Mouse (Mus musculus) midbrain, embryonic 13.5 days (tissue): ENCODE results near the gene Serpina3a. TPM values are rescaled to one million over a fixed set of nuclear protein-coding genes. Genes with fewer than 3 reads are reported as not detected.

Source experiments
- ATAC-seq: fragments of 200-750 bp; cut with Nextera tagmentation; 2 replicates; pipeline ENCODE4 v1.8.0; 2017; ENCODE audit warnings: mild to moderate bottlenecking, moderate TSS enrichment, moderate library complexity
- H3K27ac ChIP-seq: fragments of 300-500 bp; sonication (generic); 2 replicates; pipeline ENCODE4 v1.5.1; 2015; ENCODE audit warnings: inconsistent platforms, mild to moderate bottlenecking, moderate library complexity
- H3K27me3 ChIP-seq: fragments of 300-500 bp; sonication (generic); 2 replicates; pipeline ENCODE4 v1.6.1; 2015; ENCODE audit warnings: mild to moderate bottlenecking, inconsistent platforms
- H3K36me3 ChIP-seq: fragments of 300-500 bp; sonication (generic); 2 replicates; pipeline ENCODE4 v1.6.1; 2015; ENCODE audit warnings: mild to moderate bottlenecking, inconsistent platforms
- H3K4me1 ChIP-seq: fragments of 300-500 bp; sonication (generic); replicated peaks from 2 replicates; pipeline ENCODE4 v1.6.1; 2015; ENCODE audit warnings: inconsistent platforms
- H3K4me2 ChIP-seq: fragments of 300-500 bp; sonication (generic); replicated peaks from 2 replicates; pipeline ENCODE4 v1.6.1; 2015; ENCODE audit warnings: moderate library complexity, mild to moderate bottlenecking, inconsistent platforms
- H3K4me3 ChIP-seq: fragments of 300-500 bp; sonication (generic); replicated peaks from 2 replicates; pipeline ENCODE4 v1.5.1; 2015; ENCODE audit warnings: mild to moderate bottlenecking, inconsistent platforms
- H3K9ac ChIP-seq: fragments of 300-500 bp; sonication (generic); replicated peaks from 2 replicates; pipeline ENCODE4 v1.6.1; 2015; ENCODE audit warnings: mild to moderate bottlenecking, inconsistent platforms
- H3K9me3 ChIP-seq: fragments of 300-500 bp; sonication (generic); 2 replicates; pipeline ENCODE4 v1.6.1; 2016; ENCODE audit warnings: mild to moderate bottlenecking, inconsistent platforms
- WGBS: fragments of 180-500 bp; shearing (Covaris S2); methylation state at CpG from one replicate; pipeline ENCODE4 v1.1.7; 2015; 5-methylcytosine and 5-hydroxymethylcytosine counted together
- polyA plus RNA-seq: library from polyadenylated mRNA; unstranded; fragments of >200 nt; fragmentation: Nextera tagmentation; extraction: Ambion mirVana; gene quantifications from 2 replicates; pipeline ENCODE4 v1.2.1, GENCODE M21; 2015

Serpina3a gene
- polyA plus RNA-seq, 1 experiment from 2014 or later = not detected

- H3K4me2 ChIP-seq = no peak overlapping the region
- H3K9ac ChIP-seq = no peak overlapping the region
- H3K9me3 ChIP-seq = no peaks in the 10 kb centered on the region
- no peak for ATAC-seq
- H3K36me3 ChIP-seq = no peaks in the 10 kb centered on the region
- H3K27ac ChIP-seq = no peak overlapping the region
- H3K27me3 ChIP-seq = no peaks in the 10 kb centered on the region
- WGBS = 77% methylated on average over 2 of the region's 2 CpGs
- no peak overlapping the region for H3K4me3 ChIP-seq
- no peaks in the 10 kb centered on the region for H3K4me1 ChIP-seq
Observed at GRCm38 (mm10) chr12:104108507-104108906, 4.0 kb upstream of the Serpina3a start.

GRCm38 (mm10) chr12:104114921-104115579 is 2.5 kb downstream of the Serpina3a start:
- Histone ChIP-seq H3K27me3 (no peaks in the 10 kb centered on the region), H3K4me1 (no peaks in the 10 kb centered on the region), H3K36me3 (no peaks in the 10 kb centered on the region), H3K4me2 (no peak overlapping the region), H3K9ac (no peak overlapping the region), H3K27ac (no peak overlapping the region), H3K9me3 (no peaks in the 10 kb centered on the region), H3K4me3 (no peak overlapping the region)
- ATAC-seq = no peak
- WGBS = 63% methylated on average over 3 of the region's 3 CpGs

GRCm38 (mm10) chr12:104123097-104123496 is 10.6 kb downstream of the Serpina3a start:
- 86% methylated on average over 1 of the region's 1 CpGs for WGBS
- Histone ChIP-seq H3K4me3 (no peak overlapping the region), H3K36me3 (no peaks in the 10 kb centered on the region), H3K4me1 (no peaks in the 10 kb centered on the region), H3K27ac (no peak overlapping the region), H3K27me3 (no peaks in the 10 kb centered on the region), H3K9ac (no peak overlapping the region), H3K4me2 (no peak overlapping the region), H3K9me3 (no peaks in the 10 kb centered on the region)
- ATAC-seq = no peak

GRCm38 (mm10) chr12:104123996-104124395 is 11.5 kb downstream of the Serpina3a start:
- H3K9me3 ChIP-seq = no peaks in the 10 kb centered on the region
- no peak overlapping the region for H3K9ac ChIP-seq
- no peaks in the 10 kb centered on the region for H3K4me1 ChIP-seq
- WGBS = 76% methylated on average over 2 of the region's 2 CpGs
- H3K27ac ChIP-seq = no peak overlapping the region
- no peaks in the 10 kb centered on the region for H3K36me3 ChIP-seq
- H3K4me3 ChIP-seq = no peak overlapping the region
- no peak for ATAC-seq
- no peaks in the 10 kb centered on the region for H3K27me3 ChIP-seq
- H3K4me2 ChIP-seq = no peak overlapping the region

GRCm38 (mm10) chr12:104125021-104125560 is 12.6 kb downstream of the Serpina3a start:
- WGBS = 90% methylated on average over 5 of the region's 5 CpGs
- no peak overlapping the region for H3K27ac ChIP-seq
- H3K4me2 ChIP-seq = no peak overlapping the region
- no peaks in the 10 kb centered on the region for H3K36me3 ChIP-seq
- H3K27me3 ChIP-seq = no peaks in the 10 kb centered on the region
- H3K9ac ChIP-seq = no peak overlapping the region
- H3K9me3 ChIP-seq = no peaks in the 10 kb centered on the region
- H3K4me3 ChIP-seq = no peak overlapping the region
- H3K4me1 ChIP-seq = no peaks in the 10 kb centered on the region
- ATAC-seq = no peak

GRCm38 (mm10) chr12:104127696-104128095 is 15.2 kb downstream of the Serpina3a start, which contains the start of gene Serpina3b:
Serpina3b (plus strand) TSS chr12:104127996.
- Histone ChIP-seq H3K9me3 (no peaks in the 10 kb centered on the region), H3K9ac (no peak within 1 kb of the TSS), H3K36me3 (no peaks in the 10 kb centered on the region), H3K4me3 (no peak within 1 kb of the TSS), H3K4me1 (no peaks in the 10 kb centered on the region), H3K27me3 (no peaks in the 10 kb centered on the region), H3K27ac (no peak within 1 kb of the TSS), H3K4me2 (no peak within 1 kb of the TSS)
- no peak for ATAC-seq
- 92% methylated on average over 5 of the region's 5 CpGs for WGBS

- no peaks in the 10 kb centered on the region for H3K4me1 ChIP-seq
- H3K9me3 ChIP-seq = no peaks in the 10 kb centered on the region
- no peak overlapping the region for H3K4me2 ChIP-seq
- no peaks in the 10 kb centered on the region for H3K27me3 ChIP-seq
- no peak overlapping the region for H3K4me3 ChIP-seq
- H3K9ac ChIP-seq = no peak overlapping the region
- no peak overlapping the region for H3K27ac ChIP-seq
- ATAC-seq = no peak
- H3K36me3 ChIP-seq = no peaks in the 10 kb centered on the region
Observed at GRCm38 (mm10) chr12:104131041-104131440, 18.5 kb downstream of the Serpina3a start.

- no peaks in the 10 kb centered on the region for H3K27me3 ChIP-seq
- no peaks in the 10 kb centered on the region for H3K9me3 ChIP-seq
- no peak overlapping the region for H3K27ac ChIP-seq
- H3K4me3 ChIP-seq = no peak overlapping the region
- no peaks in the 10 kb centered on the region for H3K4me1 ChIP-seq
- ATAC-seq = no peak
- WGBS = 80% methylated on average over 2 of the region's 2 CpGs
- H3K9ac ChIP-seq = no peak overlapping the region
- H3K4me2 ChIP-seq = no peak overlapping the region
- no peaks in the 10 kb centered on the region for H3K36me3 ChIP-seq
Observed at GRCm38 (mm10) chr12:104138216-104138615, 25.7 kb downstream of the Serpina3a start.

GRCm38 (mm10) chr12:104140543-104141103 is 28.1 kb downstream of the Serpina3a start:
- no peaks in the 10 kb centered on the region for H3K4me1 ChIP-seq
- 90% methylated on average over 4 of the region's 4 CpGs for WGBS
- no peak overlapping the region for H3K9ac ChIP-seq
- no peaks in the 10 kb centered on the region for H3K9me3 ChIP-seq
- H3K36me3 ChIP-seq = no peaks in the 10 kb centered on the region
- no peak for ATAC-seq
- no peaks in the 10 kb centered on the region for H3K27me3 ChIP-seq
- no peak overlapping the region for H3K4me3 ChIP-seq
- H3K4me2 ChIP-seq = no peak overlapping the region
- no peak overlapping the region for H3K27ac ChIP-seq

- 85% methylated on average over 1 of the region's 1 CpGs for WGBS
- no peak overlapping the region for H3K27ac ChIP-seq
- H3K9ac ChIP-seq = no peak overlapping the region
- H3K27me3 ChIP-seq = no peaks in the 10 kb centered on the region
- H3K4me2 ChIP-seq = no peak overlapping the region
- H3K4me3 ChIP-seq = no peak overlapping the region
- no peaks in the 10 kb centered on the region for H3K9me3 ChIP-seq
- no peaks in the 10 kb centered on the region for H3K36me3 ChIP-seq
- no peak for ATAC-seq
- H3K4me1 ChIP-seq = no peaks in the 10 kb centered on the region
Observed at GRCm38 (mm10) chr12:104141506-104141905, 29.0 kb downstream of the Serpina3a start.

GRCm38 (mm10) chr12:104142427-104142826 is 29.9 kb downstream of the Serpina3a start:
- no peak overlapping the region for H3K4me2 ChIP-seq
- no peaks in the 10 kb centered on the region for H3K36me3 ChIP-seq
- H3K27ac ChIP-seq = no peak overlapping the region
- no peak overlapping the region for H3K9ac ChIP-seq
- H3K27me3 ChIP-seq = no peaks in the 10 kb centered on the region
- no peaks in the 10 kb centered on the region for H3K4me1 ChIP-seq
- WGBS = 81% methylated on average over 1 of the region's 1 CpGs
- no peak overlapping the region for H3K4me3 ChIP-seq
- no peaks in the 10 kb centered on the region for H3K9me3 ChIP-seq
- ATAC-seq = no peak

- H3K36me3 ChIP-seq = no peaks in the 10 kb centered on the region
- WGBS = 83% methylated on average over 1 of the region's 1 CpGs
- H3K9me3 ChIP-seq = no peaks in the 10 kb centered on the region
- no peak overlapping the region for H3K27ac ChIP-seq
- ATAC-seq = no peak
- H3K4me2 ChIP-seq = no peak overlapping the region
- H3K4me1 ChIP-seq = no peaks in the 10 kb centered on the region
- no peaks in the 10 kb centered on the region for H3K27me3 ChIP-seq
- H3K4me3 ChIP-seq = no peak overlapping the region
- H3K9ac ChIP-seq = no peak overlapping the region
Observed at GRCm38 (mm10) chr12:104143286-104143685, 30.8 kb downstream of the Serpina3a start.
